Mouse (Mus musculus) brain, embryonic 14.5 days (tissue): ENCODE results near the gene Gm49358.

Experiments
- CTCF ChIP-seq: fragments of 200-500 bp; IDR thresholded peaks from 2 replicates; pipeline ENCODE4 v1.5.1; 2012; ENCODE audit warnings: inconsistent platforms, mild to moderate bottlenecking, moderate library complexity, borderline replicate concordance; ENCODE audit not compliant: insufficient read depth, insufficient read length; ENCODE audit errors: extremely low read depth
- POLR2A ChIP-seq: fragments of 200-500 bp; IDR thresholded peaks from 2 replicates; pipeline ENCODE4 v1.6.1; 2012; ENCODE audit warnings: mild to moderate bottlenecking, inconsistent platforms, borderline replicate concordance; ENCODE audit not compliant: poor library complexity, insufficient read depth, insufficient read length, severe bottlenecking; ENCODE audit errors: extremely low read depth

DNA sequence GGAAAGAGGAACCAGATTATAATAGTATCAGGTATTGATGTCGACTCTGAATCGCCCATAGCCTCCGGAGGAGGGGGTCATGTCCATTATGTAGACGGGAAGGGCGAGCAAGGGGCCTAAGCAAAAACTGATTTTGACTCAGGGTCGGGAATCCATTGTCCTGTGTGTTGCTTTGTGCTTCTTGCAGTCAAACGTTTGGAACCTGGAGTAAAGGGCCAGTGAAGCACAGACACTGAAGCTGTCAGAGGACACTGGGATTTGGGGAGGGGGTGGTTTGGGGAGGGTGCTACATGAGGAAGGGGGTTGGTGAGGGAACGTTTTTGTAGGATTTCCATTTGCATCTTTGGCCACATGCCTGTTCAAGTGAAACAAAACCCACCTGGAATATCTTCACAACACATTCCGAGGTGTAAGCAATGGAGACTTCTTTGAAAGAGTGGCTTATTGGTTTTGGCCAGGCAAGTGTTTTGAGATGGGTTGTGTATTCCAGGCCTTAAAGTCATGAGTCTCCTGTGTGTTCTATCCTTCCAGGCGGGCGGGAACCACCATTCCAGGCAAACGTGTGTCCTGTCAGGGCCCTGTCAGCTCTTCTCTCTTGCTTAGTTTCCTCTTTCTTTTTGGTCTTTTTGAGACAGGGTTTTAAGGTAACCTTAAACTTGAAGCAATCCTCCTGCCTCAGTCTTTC is 16.2 kb downstream of the Gm49358 start:
- TF ChIP-seq POLR2A, result no peak
- no peak for TF ChIP-seq CTCF
